Mouse (Mus musculus): ENCODE results near the gene Mblac1. TPM values are rescaled to one million over a fixed set of nuclear protein-coding genes. Genes with fewer than 3 reads are reported as not detected.

Gene Mblac1
- polyA plus RNA-seq (2012; rRNA removed; ENCODE audit: low replicate concordance) = 5.2 and 11.9 TPM in 2 replicates

DNA sequence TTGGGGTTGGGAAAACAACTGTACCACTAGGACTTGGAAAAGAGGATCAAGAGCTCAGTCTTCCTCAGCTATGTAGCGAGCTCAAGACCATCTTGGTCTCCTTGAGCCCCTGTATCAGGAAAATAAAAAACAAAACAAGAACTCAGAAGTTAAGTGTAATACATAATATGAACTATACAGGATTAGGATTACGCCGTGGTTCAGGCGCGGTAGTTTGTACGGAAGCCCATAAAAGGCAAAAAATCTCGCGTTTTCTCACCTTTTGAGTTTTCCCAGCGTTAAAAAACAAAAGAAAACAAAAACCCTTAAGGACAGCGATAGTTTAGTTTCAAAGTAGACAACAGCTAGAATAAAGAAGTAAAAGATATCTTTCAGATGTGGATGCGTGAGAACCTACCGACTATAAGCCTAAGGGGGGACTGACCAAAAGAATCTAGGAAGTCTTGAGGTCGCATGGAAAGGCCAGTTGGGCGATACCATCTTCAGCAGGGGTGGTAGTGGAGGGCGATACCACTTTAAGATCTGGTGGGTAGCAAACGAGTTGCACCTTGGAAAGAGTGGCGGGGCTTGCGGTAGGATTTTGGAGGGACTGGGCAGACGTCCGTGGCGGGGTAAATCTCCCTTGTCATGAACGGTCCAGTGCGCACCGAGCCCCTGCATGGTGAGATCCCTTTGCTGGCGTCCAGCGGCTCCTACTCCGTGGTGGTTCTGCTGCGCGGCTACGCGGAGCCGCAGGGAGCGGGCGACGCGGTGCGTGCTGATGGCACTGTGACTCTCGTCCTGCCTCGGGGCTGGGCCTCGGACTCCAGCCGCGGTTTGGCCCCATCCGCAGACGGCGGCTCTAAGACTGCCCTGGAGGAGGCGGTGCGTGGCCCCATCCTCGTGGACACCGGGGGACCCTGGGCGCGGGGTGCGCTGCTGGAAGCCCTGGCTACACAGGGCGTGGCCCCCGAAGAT, at the start of gene Mblac1:
Gene Mblac1, plus strand, starts transcription at position 544 of the 957 bp plus-strand sequence.

GRCm38 (mm10) chr5:138155443-138155976, 38.6 kb upstream of the Mblac1 start, which contains the start of gene Zfp113:
Gene Zfp113 (minus strand): TSS chr5:138155744.

GRCm38 (mm10) chr5:138160842-138161665, 33.1 kb upstream of the Mblac1 start, which contains the start of gene Cops6:
Gene Cops6 (plus strand): TSS chr5:138161071.

GRCm38 (mm10) chr5:138171695-138172491, 22.2 kb upstream of the Mblac1 start, which contains the start of the genes Ap4m1 and Mcm7:
Gene Ap4m1 (plus strand): TSS chr5:138172002.
Gene Mcm7 (minus strand): TSS chr5:138172422.

GRCm38 (mm10) chr5:138186950-138187638, 7.0 kb upstream of the Mblac1 start, which contains the start of the genes Taf6 and Cnpy4:
Gene Taf6 (minus strand): TSS chr5:138187451.
Gene Cnpy4 (plus strand): TSS chr5:138187485.

DNA sequence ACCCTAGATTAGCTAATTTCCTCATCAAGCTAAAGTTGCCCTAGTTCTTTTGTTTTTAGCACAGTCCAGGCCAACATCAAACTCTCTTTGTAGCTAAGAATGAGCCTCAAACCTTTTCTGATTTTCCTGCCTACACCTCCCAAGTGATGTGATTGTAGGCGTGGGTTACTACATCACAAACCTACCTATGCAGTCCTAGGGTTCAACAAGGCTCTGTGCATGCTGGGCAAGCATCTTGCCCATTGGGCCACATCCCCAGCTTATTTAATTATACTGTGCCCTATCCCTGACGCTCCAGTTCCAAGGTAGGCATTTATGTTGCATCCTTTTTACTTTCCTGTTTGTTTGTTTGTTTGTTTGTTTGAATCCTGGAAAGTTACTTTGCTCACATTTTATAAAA, 31.6 kb downstream of the Mblac1 start, which contains the start of gene Nxpe5:
Gene Nxpe5, plus strand, starts transcription at position 199 of the 400 bp plus-strand sequence.

Other genes with a start within 250 kb of the Mblac1 start
- 0.19 and 1.3 TPM in 2 replicates for gene Gjc3, start 231.2 kb upstream of the Mblac1 start, polyA plus RNA-seq (2012; rRNA removed; ENCODE audit: low replicate concordance)
- gene Azgp1, start 212.8 kb upstream of the Mblac1 start, polyA plus RNA-seq (2012; rRNA removed; ENCODE audit: low replicate concordance) = 0.32 and 2.1 TPM in 2 replicates
- not detected in 2 replicates for gene Smok3a, start 173.1 kb upstream of the Mblac1 start, polyA plus RNA-seq (2012; rRNA removed; ENCODE audit: low replicate concordance)
- not detected in 2 replicates for gene Smok3b, start 172.9 kb upstream of the Mblac1 start, polyA plus RNA-seq (2012; rRNA removed; ENCODE audit: low replicate concordance)
- not detected in 2 replicates for gene Smok3c, start 141.1 kb upstream of the Mblac1 start, polyA plus RNA-seq (2012; rRNA removed; ENCODE audit: low replicate concordance)
- 2.6 and 6.0 TPM in 2 replicates for gene Zkscan1, start 109.2 kb upstream of the Mblac1 start, polyA plus RNA-seq (2012; rRNA removed; ENCODE audit: low replicate concordance)
- gene Zscan21, start 77.4 kb upstream of the Mblac1 start, polyA plus RNA-seq (2012; rRNA removed; ENCODE audit: low replicate concordance) = 4.6 and 8.1 TPM in 2 replicates
- gene Zfp113, start 38.6 kb upstream of the Mblac1 start, polyA plus RNA-seq (2012; rRNA removed; ENCODE audit: low replicate concordance) = 2.3 and 3.0 TPM in 2 replicates
- 58.2 and 130 TPM in 2 replicates for gene Cops6, start 33.2 kb upstream of the Mblac1 start, polyA plus RNA-seq (2012; rRNA removed; ENCODE audit: low replicate concordance)
- gene Ap4m1, start 22.3 kb upstream of the Mblac1 start, polyA plus RNA-seq (2012; rRNA removed; ENCODE audit: low replicate concordance) = 42.4 and 60.0 TPM in 2 replicates
- 23.8 and 27.4 TPM in 2 replicates for gene Mcm7, start 21.9 kb upstream of the Mblac1 start, polyA plus RNA-seq (2012; rRNA removed; ENCODE audit: low replicate concordance)
- gene Taf6, start 6.9 kb upstream of the Mblac1 start, polyA plus RNA-seq (2012; rRNA removed; ENCODE audit: low replicate concordance) = 56.7 and 72.9 TPM in 2 replicates
- gene Cnpy4, start 6.8 kb upstream of the Mblac1 start, polyA plus RNA-seq (2012; rRNA removed; ENCODE audit: low replicate concordance) = 2.6 and 4.9 TPM in 2 replicates
- 2.6 and 4.4 TPM in 2 replicates for gene Nxpe5, start 31.6 kb downstream of the Mblac1 start, polyA plus RNA-seq (2012; rRNA removed; ENCODE audit: low replicate concordance)
- 177 and 194 TPM in 2 replicates for gene Lamtor4, start 61.2 kb downstream of the Mblac1 start, polyA plus RNA-seq (2012; rRNA removed; ENCODE audit: low replicate concordance)
- gene BC037034, start 69.7 kb downstream of the Mblac1 start, polyA plus RNA-seq (2012; rRNA removed; ENCODE audit: low replicate concordance) = 55.8 and 97.3 TPM in 2 replicates
- 0.41 and 1.4 TPM in 2 replicates for gene Gal3st4, start 78.5 kb downstream of the Mblac1 start, polyA plus RNA-seq (2012; rRNA removed; ENCODE audit: low replicate concordance)
- 0.04 TPM in 1 of 2 replicates, not detected in the other for gene Gm43720, start 85.6 kb downstream of the Mblac1 start, polyA plus RNA-seq (2012; rRNA removed; ENCODE audit: low replicate concordance)
- gene Gpc2, start 85.7 kb downstream of the Mblac1 start, polyA plus RNA-seq (2012; rRNA removed; ENCODE audit: low replicate concordance) = 4.2 and 7.0 TPM in 2 replicates
- gene Stag3, start 85.9 kb downstream of the Mblac1 start, polyA plus RNA-seq (2012; rRNA removed; ENCODE audit: low replicate concordance) = 0.38 and 0.56 TPM in 2 replicates
- 1.3 and 1.4 TPM in 2 replicates for gene Pvrig, start 147.6 kb downstream of the Mblac1 start, polyA plus RNA-seq (2012; rRNA removed; ENCODE audit: low replicate concordance)
- 2.8 and 4.3 TPM in 2 replicates for gene Zfp157, start 247.2 kb downstream of the Mblac1 start, polyA plus RNA-seq (2012; rRNA removed; ENCODE audit: low replicate concordance)